9 mouse cellular contexts compared by ENCODE assay signal in genomic region chr16:43638406-43639049, GRCm38 (mm10). TPM values are rescaled to one million over a fixed set of nuclear protein-coding genes. Genes with fewer than 3 reads are reported as not detected.
DNase-seq lines count a peak whose midpoint lies in the region; ATAC-seq lines count a peak whose summit lies in the region.
"Had no signal": no experiment of that assay in that cellular context is flagged by ENCODE, and none has a peak within 500 bp of the region (broad histone marks: within the 10 kb centered on the region; RNA-seq: fewer than 3 reads in every experiment).

No protein-coding gene starts in this region.

- no peak overlapping the region for H3K4me2 ChIP-seq in embryonic facial prominence, embryonic 12.5 days (replicated peaks)
- H3K4me2 ChIP-seq in limb, embryonic 15.5 days, result peak overlapping the region; percentile 31
- no peak overlapping the region for H3K4me2 ChIP-seq in liver, embryonic 11.5 days

- peaks cover 3% of the 10 kb centered on the region; the same call in 1 of the 2 replicates for H3K4me1 ChIP-seq in embryonic facial prominence, embryonic 12.5 days
- no peaks in the 10 kb centered on the region for H3K4me1 ChIP-seq in embryonic facial prominence, embryonic 10.5 days
- H3K4me1 ChIP-seq in limb, embryonic 15.5 days, result peaks cover 6% of the 10 kb centered on the region; the same call in 1 of the 2 replicates
- H3K4me1 ChIP-seq in liver, embryonic 11.5 days (replicated peaks; ENCODE audit: control insufficient read depth, insufficient read depth, low read length), result no peaks in the 10 kb centered on the region

- H3K27me3 ChIP-seq in embryonic facial prominence, embryonic 12.5 days, result no peaks in the 10 kb centered on the region
- no peaks in the 10 kb centered on the region for H3K27me3 ChIP-seq in embryonic facial prominence, embryonic 10.5 days (replicated peaks; ENCODE audit: low read depth, poor library complexity, severe bottlenecking)
- no peaks in the 10 kb centered on the region for H3K27me3 ChIP-seq in limb, embryonic 15.5 days
- H3K27me3 ChIP-seq in liver, embryonic 11.5 days (replicated peaks; ENCODE audit: control insufficient read depth, insufficient read depth, low read length), result no peaks in the 10 kb centered on the region

- H3K9me3 ChIP-seq in embryonic facial prominence, embryonic 12.5 days, result no peaks in the 10 kb centered on the region
- no peaks in the 10 kb centered on the region for H3K9me3 ChIP-seq in embryonic facial prominence, embryonic 10.5 days
- no peaks in the 10 kb centered on the region for H3K9me3 ChIP-seq in limb, embryonic 15.5 days
- no peaks in the 10 kb centered on the region for H3K9me3 ChIP-seq in liver, embryonic 11.5 days (ENCODE audit: control insufficient read depth, low read length)

- 76% methylated on average over 21 of the region's 21 CpGs for WGBS in embryonic facial prominence, embryonic 12.5 days
- WGBS in embryonic facial prominence, embryonic 10.5 days, result 79% methylated on average over 21 of the region's 21 CpGs
- 53% methylated on average over 21 of the region's 21 CpGs for WGBS in limb, embryonic 15.5 days
- WGBS in liver, embryonic 11.5 days, result 68% methylated on average over 21 of the region's 21 CpGs

- no peak overlapping the region for H3K4me3 ChIP-seq in embryonic facial prominence, embryonic 12.5 days
- no peak overlapping the region for H3K4me3 ChIP-seq in embryonic facial prominence, embryonic 10.5 days
- H3K4me3 ChIP-seq in limb, embryonic 15.5 days, result peak overlapping the region; percentile 19
- H3K4me3 ChIP-seq in liver, embryonic 11.5 days (ENCODE audit: low read depth, low read length), result no peak overlapping the region

- no peak; the same call in 1 of the 2 replicates for ATAC-seq in embryonic facial prominence, embryonic 12.5 days (ENCODE audit: insufficient number of reproducible peaks, insufficient read depth, low FRiP score, low TSS enrichment)
- no peak for ATAC-seq in limb, embryonic 15.5 days (ENCODE audit: insufficient number of reproducible peaks, low FRiP score, low TSS enrichment, low read depth)
- ATAC-seq in liver, embryonic 11.5 days (replicated peaks; ENCODE audit: low FRiP score), result no peak

- H3K27ac ChIP-seq in embryonic facial prominence, embryonic 12.5 days, result 0 out of 2 replicates have a peak overlapping the region, but pooled peaks have one; percentile 6
- no peak overlapping the region for H3K27ac ChIP-seq in embryonic facial prominence, embryonic 10.5 days (replicated peaks)
- 0 out of 2 replicates have a peak overlapping the region, but pooled peaks have one; percentile 17 for H3K27ac ChIP-seq in limb, embryonic 15.5 days
- H3K27ac ChIP-seq in liver, embryonic 11.5 days (ENCODE audit: low read depth, low read length), result no peak overlapping the region

- no peak for DNase-seq in embryonic facial prominence, embryonic 10.5 days (ENCODE audit: low spot score)
- DNase-seq in layer of hippocampus, postnatal 36 days, result peak; percentile 30 to 48
- no peak for DNase-seq in layer of hippocampus, postnatal 25 days (ENCODE audit: extremely low spot score in 1 of 2, low spot score in 1 of 2)
- peak; percentile 28 to 31 for DNase-seq in cerebellum, postnatal 36 days
- DNase-seq in liver, embryonic 11.5 days (ENCODE audit: low spot score), result no peak
- no peak for DNase-seq in neural tube, embryonic 10.5 days (ENCODE audit: extremely low spot score, low spot score)

- no peaks in the 10 kb centered on the region for H3K36me3 ChIP-seq in embryonic facial prominence, embryonic 12.5 days
- H3K36me3 ChIP-seq in embryonic facial prominence, embryonic 10.5 days (replicated peaks), result no peaks in the 10 kb centered on the region
- no peaks in the 10 kb centered on the region for H3K36me3 ChIP-seq in limb, embryonic 15.5 days
- H3K36me3 ChIP-seq in liver, embryonic 11.5 days (ENCODE audit: control insufficient read depth, insufficient read depth, low read length), result no peaks in the 10 kb centered on the region

- H3K9ac ChIP-seq in embryonic facial prominence, embryonic 12.5 days, result no peak overlapping the region; the same call in 1 of the 2 replicates
- H3K9ac ChIP-seq in limb, embryonic 15.5 days, result no peak overlapping the region
- H3K9ac ChIP-seq in liver, embryonic 11.5 days (ENCODE audit: low read depth, low read length), result no peak overlapping the region

RNA-seq across cellular contexts. Expression of gene Tigit, which starts 25.4 kb away (rescaled TPM):
- polyA plus RNA-seq in embryonic facial prominence, embryonic 12.5 days (2016; fragmentation: Nextera tagmentation; extraction: Ambion mirVana), result not detected in 2 replicates
- not detected in 2 replicates for polyA plus RNA-seq in embryonic facial prominence, embryonic 10.5 days (2016; fragmentation: Nextera tagmentation; extraction: Ambion mirVana)
- not detected for total RNA-seq in layer of hippocampus, postnatal 36 days (2021)
- total RNA-seq in layer of hippocampus, postnatal 25 days (2021), result not detected
- polyA plus RNA-seq in limb, embryonic 15.5 days (2015; fragmentation: Nextera tagmentation; extraction: Ambion mirVana), result not detected in 2 replicates
- not detected in 2 replicates for polyA plus RNA-seq in liver, embryonic 11.5 days (2014; fragmentation: Nextera tagmentation; extraction: Ambion mirVana)
- total RNA-seq: heart, adult 18-20 months had no signal

Comparison
In these comparisons a context has a peak if more than half of its experiments do, and no peak if none do; other contexts are left out.
1. H3K27ac ChIP-seq: peak in embryonic facial prominence, embryonic 12.5 days (single experiment) and limb, embryonic 15.5 days (single experiment); none in embryonic facial prominence, embryonic 10.5 days (single experiment) and liver, embryonic 11.5 days (single experiment).
2. DNase-seq: peak in layer of hippocampus, postnatal 36 days (2 of 2) and cerebellum, postnatal 36 days (2 of 2); none in embryonic facial prominence, embryonic 10.5 days (single experiment), layer of hippocampus, postnatal 25 days (0 of 2), liver, embryonic 11.5 days (single experiment) and neural tube, embryonic 10.5 days (single experiment).